Mouse (Mus musculus): ENCODE measurements around the gene Crybg2. TPM values are rescaled to one million over a fixed set of nuclear protein-coding genes. Genes with fewer than 3 reads are reported as not detected.

Crybg2 gene
- polyA plus RNA-seq, 1 experiment, result 17.7 TPM

DNA sequence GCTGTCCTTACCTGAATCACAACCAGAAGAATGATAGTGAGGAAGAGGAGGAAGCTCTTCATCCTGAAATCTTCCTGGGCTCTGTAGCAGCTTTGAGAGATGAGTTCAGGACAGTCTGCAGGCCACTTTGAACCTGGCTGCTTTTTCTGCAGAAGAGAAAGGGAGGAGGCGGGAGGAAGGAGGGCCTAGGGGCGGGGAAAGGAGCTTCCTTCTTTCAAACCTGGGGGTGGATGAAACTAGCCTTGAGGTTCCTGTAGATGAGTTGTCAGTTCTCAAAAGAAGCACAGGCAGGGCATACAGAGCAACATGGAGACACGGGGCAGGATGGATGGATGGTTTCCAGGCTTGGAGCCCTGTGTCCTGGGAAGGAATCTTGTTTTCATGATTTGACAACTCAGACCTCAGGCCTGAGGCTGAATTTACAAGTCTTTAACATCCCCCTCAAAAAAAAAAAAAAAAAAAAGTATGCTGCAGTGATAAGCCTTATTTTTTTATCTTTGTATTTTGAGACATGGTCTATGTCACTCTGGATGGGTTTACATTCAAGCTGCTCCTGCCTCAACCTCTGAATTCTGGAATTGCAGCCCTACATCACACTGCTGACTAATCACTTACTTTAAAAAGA is 34.4 kb downstream of the Crybg2 start, which contains the start of gene Cd52:
Gene Cd52, minus strand, starts transcription at position 160 of the 625 bp plus-strand sequence.
- no peak for DNase-seq (ENCODE audit: low spot score)

- no peak for DNase-seq (ENCODE audit: low spot score)
Measured at GRCm38 (mm10) chr4:134096120-134096519, 35.5 kb downstream of the Crybg2 start.

DNA sequence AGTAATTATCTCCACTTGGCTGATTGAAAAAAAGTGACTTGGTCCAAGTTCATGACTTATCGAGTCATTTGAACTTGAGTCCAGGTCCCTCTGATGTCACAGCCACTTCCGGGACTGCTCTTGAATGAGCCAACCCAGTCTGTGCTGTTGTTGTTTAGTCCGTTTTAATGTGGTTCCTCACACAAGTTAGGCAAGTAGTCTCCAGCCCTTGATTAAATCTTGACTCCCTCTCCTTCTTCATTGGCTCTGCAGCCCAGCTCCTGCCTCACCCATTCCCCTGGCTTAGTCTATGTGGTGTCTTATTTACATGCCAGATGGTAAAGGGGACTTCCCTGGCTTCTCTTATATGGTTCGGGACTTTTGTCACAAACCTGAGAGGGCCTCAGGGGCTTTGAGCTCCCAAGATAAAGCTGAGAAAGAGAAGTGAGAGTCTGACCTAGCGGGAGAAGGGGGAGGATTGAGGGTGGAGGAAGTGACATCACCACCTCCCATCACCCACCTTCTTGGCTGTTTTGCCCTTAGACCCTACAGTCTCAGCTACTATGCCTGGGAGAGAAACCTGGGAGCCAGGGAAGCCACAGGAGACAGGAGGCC is 36.5 kb downstream of the Crybg2 start:
- no peak for DNase-seq (ENCODE audit: low spot score)

- DNase-seq (ENCODE audit: low spot score), result no peak
Measured at GRCm38 (mm10) chr4:134098628-134099027, 38.0 kb downstream of the Crybg2 start.

DNA sequence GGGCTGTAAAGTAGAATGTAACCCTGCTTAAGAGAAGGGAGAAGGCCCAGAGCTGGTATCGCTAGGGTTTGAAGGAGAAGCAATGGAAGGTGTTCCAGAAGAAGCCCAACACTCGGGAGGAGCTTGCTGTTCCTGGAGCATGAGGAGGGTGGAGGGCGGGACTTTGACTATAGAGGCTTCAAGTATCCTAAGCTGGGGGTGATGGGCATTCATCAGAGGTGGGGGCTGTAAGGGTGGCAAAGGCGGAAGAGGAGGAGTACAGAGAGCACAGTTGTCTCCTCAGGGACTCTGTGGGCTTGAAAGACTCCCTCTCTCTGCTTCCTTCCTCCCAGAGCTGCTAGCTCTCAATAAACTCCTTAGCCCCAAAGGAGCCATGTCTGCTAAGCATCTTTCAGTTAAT is 39.6 kb downstream of the Crybg2 start:
- no peak for DNase-seq (ENCODE audit: low spot score)

GRCm38 (mm10) chr4:134101979-134102741 is 41.5 kb downstream of the Crybg2 start, which contains the start of gene Ubxn11:
Gene Ubxn11, plus strand, starts transcription at chr4:134102570.
- peak; percentile 56 for DNase-seq (ENCODE audit: low spot score)

DNA sequence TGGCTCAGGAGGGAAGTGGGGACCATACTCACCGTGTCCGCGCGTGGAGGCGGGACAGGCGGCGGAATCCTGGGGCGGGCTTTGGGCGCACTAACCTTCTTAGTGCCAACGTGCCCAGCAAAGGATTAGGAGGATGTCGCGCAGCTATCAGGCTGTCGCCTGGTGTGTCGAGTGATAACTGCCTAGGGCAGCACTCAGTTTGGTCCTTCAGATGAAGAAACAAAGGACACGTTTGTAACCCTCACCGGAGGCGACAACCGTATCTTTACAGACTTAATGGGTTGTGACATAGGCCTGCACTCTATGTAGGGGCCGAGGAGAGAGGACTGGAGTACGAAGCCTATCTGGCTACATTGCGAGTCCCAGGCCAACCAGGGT is 42.1 kb downstream of the Crybg2 start:
- no peak for DNase-seq (ENCODE audit: low spot score)

DNA sequence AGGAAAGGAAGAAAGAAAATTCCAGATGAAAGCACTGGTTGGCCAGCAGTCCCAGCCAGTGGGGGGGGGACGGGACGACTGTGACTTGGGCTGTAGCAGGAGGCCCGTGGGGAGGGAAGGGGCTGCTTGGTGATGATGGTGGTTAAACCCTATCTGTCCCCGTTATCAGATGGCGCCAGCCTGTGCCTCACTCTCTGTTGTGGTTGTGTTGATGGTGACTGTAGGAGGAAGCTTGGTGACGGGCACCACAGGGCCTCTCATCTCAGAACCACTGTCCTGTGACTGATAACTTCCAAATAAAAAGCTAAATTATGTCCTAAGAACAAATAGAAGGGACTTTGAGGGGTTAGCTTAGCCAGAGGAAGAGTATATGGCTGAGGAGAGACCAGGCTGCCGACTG is 45.5 kb downstream of the Crybg2 start:
- DNase-seq (ENCODE audit: low spot score), result no peak

DNA sequence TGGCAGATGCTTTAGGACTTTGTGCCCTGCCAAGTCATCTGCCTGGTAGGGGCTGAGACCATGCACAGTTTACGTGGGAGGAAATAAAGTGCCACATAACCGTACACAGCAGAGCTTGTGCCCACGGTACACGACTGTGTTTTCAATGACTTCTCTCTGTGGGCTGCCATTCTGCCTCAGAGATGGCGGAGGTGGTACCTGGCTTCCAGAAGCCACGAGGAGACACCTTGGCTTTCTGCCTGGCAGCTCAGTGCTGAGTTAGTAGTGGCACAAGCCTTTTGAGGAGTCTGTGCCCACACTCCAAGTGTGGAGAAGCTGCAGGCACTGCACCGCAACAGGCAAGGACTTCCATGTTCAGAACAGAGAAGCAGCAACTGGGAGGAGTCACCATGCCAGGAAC is 47.1 kb downstream of the Crybg2 start:
- no peak for DNase-seq (ENCODE audit: low spot score)

- DNase-seq (ENCODE audit: low spot score), result no peak
Measured at GRCm38 (mm10) chr4:134108196-134108595, 47.6 kb downstream of the Crybg2 start.

GRCm38 (mm10) chr4:134110653-134111052 is 50.0 kb downstream of the Crybg2 start:
- no peak for DNase-seq (ENCODE audit: low spot score)

DNA sequence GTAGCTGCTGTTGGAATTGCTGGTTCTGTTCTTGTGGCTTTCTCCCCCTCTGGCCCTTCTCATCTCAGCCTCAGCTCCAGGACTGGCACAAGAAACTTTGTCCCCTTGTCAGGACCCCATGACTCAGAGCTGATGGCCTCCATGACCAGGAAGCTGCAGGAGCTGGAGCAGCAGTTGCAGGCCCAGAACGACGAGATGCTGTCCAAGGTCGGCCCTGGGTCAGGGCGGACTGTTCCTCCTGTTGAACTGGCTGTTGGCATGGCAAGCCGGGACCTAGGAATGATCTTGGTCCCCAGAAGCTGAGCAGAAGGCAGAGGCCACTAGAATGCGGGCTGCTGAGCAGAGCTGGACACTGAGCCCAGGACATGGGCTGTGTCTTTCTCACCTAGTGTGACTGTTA is 51.8 kb downstream of the Crybg2 start:
- DNase-seq (ENCODE audit: low spot score), result no peak

DNA sequence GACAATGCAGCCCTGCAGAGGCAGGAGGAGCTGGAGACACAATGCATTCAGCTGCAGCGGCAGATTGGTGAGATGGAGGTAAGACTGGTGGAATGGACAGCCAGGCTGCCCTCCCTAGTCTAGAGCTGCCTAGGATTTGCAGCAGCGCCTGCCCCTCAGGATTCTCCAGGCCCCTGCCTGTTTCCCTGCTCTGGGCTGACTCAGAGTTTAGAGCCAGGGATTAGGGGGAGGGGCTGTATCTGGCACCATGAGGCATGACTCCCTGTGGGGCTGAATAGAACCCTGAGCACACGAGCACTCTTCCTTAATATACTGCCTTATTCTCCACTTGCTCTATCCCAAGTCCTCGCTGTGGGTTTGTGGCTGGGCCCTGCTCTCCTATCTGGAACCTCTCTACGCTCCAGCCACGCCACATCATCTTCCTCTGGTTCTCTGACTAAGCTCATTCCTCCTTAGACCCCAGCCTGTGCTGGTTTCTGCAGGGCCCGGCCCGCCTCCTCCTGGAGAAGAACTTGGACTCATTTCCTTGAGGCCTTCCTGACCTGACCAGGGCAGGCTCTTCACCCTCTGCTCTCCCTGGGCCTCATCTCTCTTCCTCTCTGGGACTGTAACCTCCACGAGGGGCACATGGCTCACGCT is 52.9 kb downstream of the Crybg2 start:
- no peak for DNase-seq (ENCODE audit: low spot score)

DNA sequence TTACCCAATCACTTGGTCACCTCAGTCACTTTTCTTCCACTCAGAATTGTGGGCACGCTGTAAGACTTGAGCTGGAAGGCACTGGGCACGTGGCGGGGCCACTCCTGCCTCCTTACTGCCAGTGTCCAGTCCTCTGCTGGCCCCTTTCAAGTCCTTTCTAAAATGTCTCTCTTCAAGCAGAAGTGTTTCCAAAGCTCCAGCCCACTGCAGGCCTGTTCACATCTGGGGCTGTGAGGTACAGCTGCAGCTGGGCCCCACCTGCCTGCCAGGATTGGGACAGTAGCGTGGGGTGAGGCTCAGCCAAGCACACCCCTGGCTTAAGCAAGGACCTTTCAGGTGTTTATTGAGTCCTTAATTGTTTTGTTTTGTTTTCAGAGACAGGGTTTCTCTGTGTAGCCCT is 53.4 kb downstream of the Crybg2 start:
- DNase-seq (ENCODE audit: low spot score), result no peak

DNA sequence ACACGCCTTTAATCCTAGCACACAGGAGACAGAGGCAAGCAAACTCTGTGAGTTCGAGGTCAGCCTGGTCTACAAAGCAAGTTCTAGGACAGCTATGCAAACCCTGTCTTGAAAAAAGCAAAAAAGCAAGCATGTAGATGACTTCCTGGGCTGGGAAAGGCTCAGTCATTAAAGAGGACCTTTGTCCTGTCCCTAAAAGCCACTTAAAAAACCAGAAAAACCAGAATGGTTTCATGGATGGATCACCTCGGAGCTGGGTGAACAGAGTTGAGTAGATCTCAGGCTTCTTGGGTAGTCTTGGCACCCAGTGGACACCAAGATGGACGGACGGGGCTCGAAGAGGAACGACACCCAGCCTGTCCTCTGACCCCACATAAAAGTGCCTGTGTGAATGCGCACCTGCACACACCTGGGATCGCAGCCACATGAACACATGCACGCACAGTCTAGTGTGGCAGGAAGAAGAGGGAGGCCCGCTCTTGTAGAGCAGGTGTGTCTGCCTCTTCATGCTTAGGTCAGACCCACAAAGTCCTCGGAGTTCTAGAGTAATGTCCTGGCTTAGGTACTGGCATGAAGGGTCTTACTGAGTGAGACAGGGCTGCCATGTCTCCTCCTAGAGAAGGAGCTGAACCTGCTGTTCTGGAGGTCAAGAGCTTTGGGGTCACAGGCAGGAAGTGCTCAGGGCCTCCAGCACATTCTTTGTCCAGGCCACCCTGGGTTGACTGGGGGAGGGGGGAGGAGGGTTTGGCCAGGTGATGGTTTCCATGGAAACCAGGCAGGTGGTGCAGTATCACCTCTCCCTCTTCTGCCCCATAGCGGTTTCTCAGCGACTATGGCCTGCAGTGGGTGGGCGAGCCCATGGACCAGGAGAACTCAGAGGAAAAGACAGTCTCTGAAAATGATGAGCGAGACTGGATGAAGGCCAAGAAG is 54.9 kb downstream of the Crybg2 start:
- no peak for DNase-seq (ENCODE audit: low spot score)

DNA sequence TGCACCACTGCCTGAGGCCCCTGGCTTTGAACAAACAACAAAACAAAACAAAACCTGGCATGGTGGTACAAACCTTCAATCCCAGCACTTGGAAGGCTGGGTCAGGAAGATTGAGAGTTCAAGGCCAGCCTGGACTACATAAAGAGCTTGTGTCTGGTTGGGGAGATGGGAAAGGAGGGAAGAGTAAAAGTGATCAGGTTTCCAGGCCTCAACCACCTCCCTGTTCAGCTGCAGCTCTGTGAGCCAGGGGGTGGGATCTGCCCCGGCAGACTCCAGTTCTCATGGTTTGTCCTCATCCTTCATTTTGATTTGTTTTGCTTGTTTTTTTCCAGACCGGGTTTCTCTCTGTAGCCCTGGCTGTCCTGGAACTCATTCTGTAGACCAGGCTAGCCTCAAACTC is 55.9 kb downstream of the Crybg2 start:
- DNase-seq (ENCODE audit: low spot score), result no peak

DNA sequence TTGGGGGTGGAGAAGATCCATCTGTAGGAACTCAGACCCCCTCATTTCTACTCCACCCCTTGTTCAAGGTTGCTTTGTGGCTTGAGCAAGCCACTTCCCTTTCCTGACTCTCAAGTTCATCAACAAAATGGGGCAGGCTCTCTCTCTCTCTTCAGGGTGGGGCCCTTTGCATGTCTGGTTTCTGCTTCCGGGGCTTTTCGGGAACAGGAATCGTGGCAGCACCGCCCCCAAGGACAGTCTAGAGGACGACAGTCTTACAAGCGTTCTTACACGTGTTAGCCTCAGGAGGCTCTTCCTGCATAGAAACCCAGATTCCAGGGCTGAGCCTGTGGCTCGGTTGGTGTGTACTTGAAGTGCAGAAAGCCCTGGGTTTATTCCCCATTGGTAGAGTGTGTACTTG is 56.4 kb downstream of the Crybg2 start:
- no peak for DNase-seq (ENCODE audit: low spot score)

DNA sequence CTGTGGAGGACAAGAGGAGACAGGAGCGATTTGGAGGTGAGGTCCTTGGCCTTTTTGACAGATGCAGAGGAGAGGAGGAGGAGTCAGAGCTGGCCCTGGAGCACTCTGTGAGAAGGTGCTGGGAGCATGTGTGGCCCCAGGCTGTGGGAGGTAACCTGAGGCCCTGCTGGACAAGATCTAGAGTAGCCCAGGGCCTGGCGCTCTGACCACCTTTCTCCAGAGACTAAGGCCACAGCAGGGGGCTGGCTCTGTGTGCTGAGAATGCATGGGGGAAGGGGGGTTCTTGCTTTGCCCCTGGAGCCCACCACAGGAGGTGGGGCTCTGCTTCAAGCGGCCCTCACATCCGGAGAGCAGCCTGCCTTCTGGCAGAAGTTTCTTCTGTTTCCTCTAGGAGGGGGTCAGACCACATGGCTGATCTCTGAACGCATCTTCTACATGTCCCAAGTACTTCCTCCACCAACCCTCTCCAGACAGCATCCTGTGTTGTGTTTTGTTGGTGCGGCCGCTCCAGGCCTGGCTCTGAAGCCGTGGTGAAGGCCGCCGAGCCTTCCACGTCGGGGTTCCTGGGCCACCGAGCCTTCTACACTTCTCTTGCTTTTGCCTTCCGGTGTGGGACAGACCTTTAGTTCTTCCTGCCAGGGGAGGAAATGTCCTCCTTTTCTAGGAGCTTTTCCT is 57.6 kb downstream of the Crybg2 start:
- no peak for DNase-seq (ENCODE audit: low spot score)

DNA sequence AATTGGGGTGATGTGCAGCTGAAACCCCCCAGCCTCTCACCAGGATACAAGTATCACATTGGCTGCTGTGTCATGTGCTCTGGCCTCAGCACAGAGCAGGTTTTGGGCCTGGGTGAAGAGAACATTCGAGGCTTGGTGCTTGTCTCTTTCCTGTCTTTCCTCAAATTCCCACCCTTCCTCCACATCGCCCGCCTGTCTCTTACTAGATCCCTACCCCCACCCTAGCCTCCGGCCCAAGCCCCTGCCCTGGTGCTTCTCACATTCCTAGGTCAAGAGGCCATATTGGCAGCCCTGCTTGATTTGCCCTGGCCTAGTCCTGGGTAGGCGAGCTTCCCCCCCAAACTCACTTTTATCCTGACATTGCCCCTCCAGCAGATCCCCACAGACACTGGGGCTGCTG is 58.4 kb downstream of the Crybg2 start:
- DNase-seq (ENCODE audit: low spot score), result no peak

DNA sequence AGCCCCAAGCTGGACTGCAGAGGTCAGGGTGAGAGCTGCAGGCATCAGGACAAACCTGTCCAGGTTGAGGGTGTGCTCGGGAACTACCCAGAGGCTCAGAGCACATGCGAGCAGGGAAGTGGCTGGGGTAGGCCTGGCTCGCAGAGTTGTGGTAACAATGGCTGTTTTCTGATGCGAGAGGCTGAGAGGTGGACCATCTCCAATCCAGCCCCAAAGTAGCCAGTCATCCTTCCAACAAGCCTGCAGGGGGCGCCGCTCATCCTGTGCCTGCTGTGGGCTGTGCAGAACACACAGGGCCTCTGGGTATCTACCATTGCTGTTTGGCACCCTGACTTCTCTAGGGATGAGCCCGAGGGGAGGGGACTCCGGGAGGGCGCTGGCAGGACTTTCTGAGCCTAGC is 59.0 kb downstream of the Crybg2 start:
- no peak for DNase-seq (ENCODE audit: low spot score)
